Mouse (Mus musculus) forebrain, embryonic 13.5 days (tissue): ENCODE results near the gene Cmss1. TPM values are rescaled to one million over a fixed set of nuclear protein-coding genes. Genes with fewer than 3 reads are reported as not detected.

Experiments used
- ATAC-seq: fragments of 200-750 bp; cut with Nextera tagmentation; 2 replicates; pipeline ENCODE4 v1.8.0; 2017
- H3K27ac ChIP-seq: fragments of 300-500 bp; sonication (generic); 2 replicates; pipeline ENCODE4 v1.5.1; 2015; ENCODE audit warnings: inconsistent platforms, mild to moderate bottlenecking, moderate library complexity
- H3K27me3 ChIP-seq: fragments of 300-500 bp; sonication (generic); 2 replicates; pipeline ENCODE4 v1.6.1; 2015; ENCODE audit warnings: mild to moderate bottlenecking, inconsistent platforms
- H3K36me3 ChIP-seq: fragments of 300-500 bp; sonication (generic); 2 replicates; pipeline ENCODE4 v1.6.1; 2015; ENCODE audit warnings: mild to moderate bottlenecking, inconsistent platforms; ENCODE audit not compliant: poor library complexity, severe bottlenecking
- H3K4me1 ChIP-seq: fragments of 300-500 bp; sonication (generic); 2 replicates; pipeline ENCODE4 v1.6.1; 2015; ENCODE audit warnings: inconsistent platforms
- H3K4me2 ChIP-seq: fragments of 300-500 bp; sonication (generic); 2 replicates; pipeline ENCODE4 v1.6.1; 2015; ENCODE audit warnings: inconsistent platforms, mild to moderate bottlenecking, moderate library complexity
- H3K4me3 ChIP-seq: fragments of 300-500 bp; sonication (generic); 2 replicates; pipeline ENCODE4 v1.5.1; 2015; ENCODE audit warnings: mild to moderate bottlenecking, inconsistent platforms
- H3K9ac ChIP-seq: fragments of 300-500 bp; sonication (generic); 2 replicates; pipeline ENCODE4 v1.6.1; 2015; ENCODE audit warnings: mild to moderate bottlenecking, inconsistent platforms
- H3K9me3 ChIP-seq: fragments of 300-500 bp; sonication (generic); replicated peaks from 2 replicates; pipeline ENCODE4 v1.6.1; 2016; ENCODE audit warnings: inconsistent platforms
- WGBS: fragments of 180-500 bp; shearing (Covaris S2); methylation state at CpG from one replicate; pipeline ENCODE4 v1.1.7; 2015; 5-methylcytosine and 5-hydroxymethylcytosine counted together
- polyA plus RNA-seq: library from polyadenylated mRNA; unstranded; fragments of >200 nt; fragmentation: Nextera tagmentation; extraction: Ambion mirVana; gene quantifications from 2 replicates; pipeline ENCODE4 v1.2.1, GENCODE M21; 2015

The Cmss1 gene
- polyA plus RNA-seq, 1 experiment from 2014 or later = 45.2 TPM

DNA sequence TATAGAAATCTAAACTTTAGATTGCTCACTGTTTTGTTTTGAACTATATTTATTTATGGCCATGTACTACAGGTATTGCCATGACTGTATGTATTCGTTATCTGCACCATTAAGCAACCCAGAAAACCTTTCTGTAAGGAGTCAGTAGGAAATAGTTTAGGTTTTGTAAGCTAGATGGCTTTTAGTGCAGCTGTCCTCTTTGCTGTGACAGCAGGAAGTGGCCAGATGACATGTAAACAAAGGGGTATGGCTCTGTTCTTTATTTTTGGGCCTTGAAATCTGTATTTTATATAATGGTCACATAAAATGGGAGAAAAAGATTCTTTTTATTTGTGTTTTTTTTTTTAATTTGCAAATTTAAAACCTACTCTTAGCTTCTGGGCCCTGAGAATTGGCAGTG lies 71.9 kb downstream of the Cmss1 start:
- WGBS = 81% methylated on average over 1 of the region's 1 CpGs
- H3K27me3 ChIP-seq = no peaks in the 10 kb centered on the region
- ATAC-seq = no peak
- H3K27ac ChIP-seq = no peak overlapping the region
- H3K4me3 ChIP-seq = no peak overlapping the region
- H3K36me3 ChIP-seq = no peaks in the 10 kb centered on the region
- H3K4me2 ChIP-seq = no peak overlapping the region
- H3K4me1 ChIP-seq = 0 out of 2 replicates have a peak, but pooled peaks cover 6% of the 10 kb centered on the region
- no peak overlapping the region for H3K9ac ChIP-seq
- no peaks in the 10 kb centered on the region for H3K9me3 ChIP-seq

GRCm38 (mm10) chr16:57534365-57534764 lies 72.3 kb downstream of the Cmss1 start:
- 0 out of 2 replicates have a peak, but pooled peaks cover 6% of the 10 kb centered on the region for H3K4me1 ChIP-seq

DNA sequence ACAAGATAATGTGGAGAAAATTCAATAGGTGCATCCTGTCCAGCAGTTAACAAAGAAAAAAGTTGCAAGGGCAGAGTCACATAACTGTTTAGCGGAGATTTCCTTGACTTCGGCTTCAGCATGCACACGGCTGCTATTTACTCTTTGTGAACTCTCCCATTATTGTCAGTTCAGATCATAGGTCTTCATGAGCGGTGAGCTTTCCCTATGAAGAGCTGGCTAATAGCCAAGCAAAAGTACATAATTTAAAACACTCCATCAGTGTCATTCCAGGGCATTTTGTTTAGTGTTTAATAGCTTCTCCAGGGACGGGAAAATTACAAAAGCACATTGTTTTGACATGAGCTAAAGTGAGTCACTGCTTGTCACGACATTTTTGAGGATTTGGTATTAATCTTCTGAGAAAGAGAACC lies 74.6 kb downstream of the Cmss1 start:
- Histone ChIP-seq H3K4me2 (no peak overlapping the region), H3K36me3 (no peaks in the 10 kb centered on the region), H3K9ac (no peak overlapping the region), H3K4me1 (0 out of 2 replicates have a peak, but pooled peaks cover 6% of the 10 kb centered on the region), H3K27ac (no peak overlapping the region), H3K27me3 (no peaks in the 10 kb centered on the region), H3K9me3 (no peaks in the 10 kb centered on the region), H3K4me3 (no peak overlapping the region)
- ATAC-seq = 0 out of 2 replicates have a peak, but pooled peaks have one; percentile 10
- WGBS = 28% methylated on average over 6 of the region's 6 CpGs

More at GRCm38 (mm10) chr16:57534365-57534764, 72.3 kb downstream of the Cmss1 start:
- H3K4me2 ChIP-seq = no peak overlapping the region
- H3K9me3 ChIP-seq = no peaks in the 10 kb centered on the region
- ATAC-seq = no peak
- H3K4me3 ChIP-seq = no peak overlapping the region
- H3K36me3 ChIP-seq = no peaks in the 10 kb centered on the region
- no peak overlapping the region for H3K27ac ChIP-seq
- 90% methylated on average over 1 of the region's 1 CpGs for WGBS
- H3K9ac ChIP-seq = no peak overlapping the region
- no peaks in the 10 kb centered on the region for H3K27me3 ChIP-seq

DNA sequence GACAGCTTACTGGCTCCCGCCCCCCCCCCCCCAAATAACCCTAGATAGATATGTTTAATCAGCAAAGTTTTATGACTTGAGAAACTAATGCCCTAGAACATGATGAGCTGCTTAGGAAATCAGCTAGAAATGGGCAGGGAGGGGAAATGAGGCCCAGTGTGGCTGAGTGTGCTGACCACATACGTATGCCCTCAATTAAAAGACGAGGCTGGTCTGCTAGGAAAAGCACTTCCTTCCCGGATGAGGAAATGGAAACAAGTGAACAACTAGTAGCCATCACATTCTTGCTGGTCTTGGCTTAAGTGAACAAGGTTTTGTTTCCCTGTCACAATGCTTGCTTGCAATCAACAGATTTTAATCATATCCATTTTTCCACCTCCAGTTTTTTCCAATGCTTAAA lies 76.1 kb downstream of the Cmss1 start:
- 85% methylated on average over 4 of the region's 4 CpGs for WGBS
- Histone ChIP-seq H3K4me2 (no peak overlapping the region), H3K9ac (no peak overlapping the region), H3K27me3 (no peaks in the 10 kb centered on the region), H3K27ac (no peak overlapping the region), H3K9me3 (no peaks in the 10 kb centered on the region), H3K36me3 (no peaks in the 10 kb centered on the region), H3K4me1 (0 out of 2 replicates have a peak, but pooled peaks cover 6% of the 10 kb centered on the region), H3K4me3 (no peak overlapping the region)
- no peak for ATAC-seq

DNA sequence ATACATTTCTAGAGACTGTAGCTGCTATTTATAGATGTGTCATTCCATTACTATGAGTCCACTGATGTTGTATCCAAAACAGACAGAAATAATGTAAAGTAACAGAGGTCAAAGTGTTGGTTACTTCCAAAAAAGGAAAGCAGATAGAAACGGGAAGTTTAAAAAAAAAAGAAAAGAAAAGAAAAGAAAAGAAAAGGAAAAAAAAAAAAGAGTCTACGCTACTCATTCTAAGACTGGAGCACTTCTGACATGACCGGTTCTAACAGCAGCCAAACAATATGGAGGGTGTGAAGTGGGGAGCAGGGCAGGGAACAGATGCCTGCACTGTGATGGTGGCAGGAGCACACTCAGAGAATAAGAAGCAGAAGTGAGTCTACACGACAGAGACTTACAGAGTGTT lies 78.2 kb downstream of the Cmss1 start:
- H3K27me3 ChIP-seq = no peaks in the 10 kb centered on the region
- peak; percentile 48; the same call in 1 of the 2 replicates for ATAC-seq
- H3K36me3 ChIP-seq = no peaks in the 10 kb centered on the region
- no peak overlapping the region for H3K4me2 ChIP-seq
- H3K9me3 ChIP-seq = no peaks in the 10 kb centered on the region
- 67% methylated on average over 4 of the region's 4 CpGs for WGBS
- H3K9ac ChIP-seq = no peak overlapping the region
- H3K27ac ChIP-seq = no peak overlapping the region
- no peak overlapping the region for H3K4me3 ChIP-seq
- H3K4me1 ChIP-seq = 0 out of 2 replicates have a peak, but pooled peaks cover 6% of the 10 kb centered on the region

GRCm38 (mm10) chr16:57526893-57527292 lies 79.8 kb downstream of the Cmss1 start:
- H3K27ac ChIP-seq = no peak overlapping the region
- H3K4me2 ChIP-seq = no peak overlapping the region
- no peaks in the 10 kb centered on the region for H3K27me3 ChIP-seq
- no peaks in the 10 kb centered on the region for H3K36me3 ChIP-seq
- no peak overlapping the region for H3K9ac ChIP-seq
- ATAC-seq = no peak
- H3K9me3 ChIP-seq = no peaks in the 10 kb centered on the region
- no peak overlapping the region for H3K4me3 ChIP-seq
- 95% methylated on average over 7 of the region's 7 CpGs for WGBS
- H3K4me1 ChIP-seq = 0 out of 2 replicates have a peak, but pooled peaks cover under 1% of the 10 kb centered on the region

DNA sequence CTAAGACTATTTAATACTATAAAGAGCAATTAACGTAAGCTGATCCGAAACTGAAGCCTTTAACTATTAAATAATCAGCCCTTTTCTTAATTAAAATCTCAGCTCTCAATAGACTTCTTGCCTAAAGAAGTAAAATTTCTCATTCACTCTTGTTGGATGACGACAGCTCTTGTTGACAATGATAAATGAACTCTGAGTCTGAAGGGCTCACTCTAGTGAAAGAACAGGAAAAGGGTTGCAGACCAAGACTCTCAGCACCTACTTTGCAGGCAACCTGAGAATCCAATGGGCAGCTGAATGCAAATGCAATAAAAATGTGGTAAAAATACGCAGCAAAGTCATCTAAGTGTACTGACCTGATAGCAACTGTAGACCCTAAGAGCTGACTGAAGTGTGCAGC lies 81.2 kb downstream of the Cmss1 start:
- H3K9ac ChIP-seq = no peak overlapping the region
- no peaks in the 10 kb centered on the region for H3K27me3 ChIP-seq
- no peaks in the 10 kb centered on the region for H3K4me1 ChIP-seq
- no peaks in the 10 kb centered on the region for H3K9me3 ChIP-seq
- H3K36me3 ChIP-seq = no peaks in the 10 kb centered on the region
- no peak overlapping the region for H3K27ac ChIP-seq
- no peak overlapping the region for H3K4me2 ChIP-seq
- no peak for ATAC-seq
- H3K4me3 ChIP-seq = no peak overlapping the region
- 67% methylated on average over 4 of the region's 4 CpGs for WGBS

GRCm38 (mm10) chr16:57525046-57525445 lies 81.6 kb downstream of the Cmss1 start:
- Histone ChIP-seq H3K4me2 (no peak overlapping the region), H3K4me3 (no peak overlapping the region), H3K27me3 (no peaks in the 10 kb centered on the region), H3K36me3 (no peaks in the 10 kb centered on the region), H3K9ac (no peak overlapping the region), H3K27ac (no peak overlapping the region), H3K4me1 (no peaks in the 10 kb centered on the region), H3K9me3 (no peaks in the 10 kb centered on the region)
- whole genome bisulfite sequencing = 87% methylated on average over 5 of the region's 5 CpGs
- ATAC-seq = no peak

DNA sequence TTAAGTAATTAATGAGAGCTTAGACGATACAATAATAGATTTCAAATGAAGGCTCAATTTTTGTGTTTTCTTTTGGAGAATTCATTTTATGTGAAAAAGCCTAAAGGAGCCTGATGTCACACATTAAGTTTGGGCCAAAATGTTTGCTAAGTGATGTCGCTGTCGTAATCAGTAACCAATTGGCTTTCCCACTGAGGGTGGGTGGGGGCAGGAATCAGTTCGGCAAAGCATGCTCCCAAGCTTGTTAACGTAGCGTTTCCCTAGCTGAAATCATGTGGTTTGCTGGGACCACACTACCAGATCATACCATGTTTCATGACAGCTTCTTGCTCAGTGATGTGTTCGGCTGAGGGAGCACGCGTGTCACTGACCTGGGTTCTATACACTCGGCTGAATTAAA lies 91.0 kb downstream of the Cmss1 start:
- Histone ChIP-seq H3K27ac (no peak overlapping the region), H3K4me1 (no peaks in the 10 kb centered on the region), H3K4me3 (no peak overlapping the region), H3K27me3 (no peaks in the 10 kb centered on the region), H3K9ac (no peak overlapping the region), H3K9me3 (no peaks in the 10 kb centered on the region), H3K4me2 (no peak overlapping the region), H3K36me3 (no peaks in the 10 kb centered on the region)
- WGBS = 87% methylated on average over 10 of the region's 10 CpGs
- ATAC-seq = no peak

- Histone ChIP-seq H3K4me3 (no peak overlapping the region), H3K4me1 (no peaks in the 10 kb centered on the region), H3K27me3 (no peaks in the 10 kb centered on the region), H3K9me3 (no peaks in the 10 kb centered on the region), H3K9ac (no peak overlapping the region), H3K27ac (no peak overlapping the region), H3K4me2 (no peak overlapping the region), H3K36me3 (no peaks in the 10 kb centered on the region)
- WGBS = 67% methylated on average over 4 of the region's 4 CpGs
- ATAC-seq = no peak
These were observed 92.3 kb downstream of the Cmss1 start for GRCm38 (mm10) chr16:57514371-57514770.

- Histone ChIP-seq H3K27me3 (no peaks in the 10 kb centered on the region), H3K4me3 (no peak overlapping the region), H3K4me2 (no peak overlapping the region), H3K9ac (no peak overlapping the region), H3K36me3 (no peaks in the 10 kb centered on the region), H3K9me3 (no peaks in the 10 kb centered on the region), H3K4me1 (no peaks in the 10 kb centered on the region), H3K27ac (no peak overlapping the region)
- WGBS = 84% methylated on average over 7 of the region's 7 CpGs
- no peak for ATAC-seq
These were observed 93.1 kb downstream of the Cmss1 start for GRCm38 (mm10) chr16:57513562-57513961.

DNA sequence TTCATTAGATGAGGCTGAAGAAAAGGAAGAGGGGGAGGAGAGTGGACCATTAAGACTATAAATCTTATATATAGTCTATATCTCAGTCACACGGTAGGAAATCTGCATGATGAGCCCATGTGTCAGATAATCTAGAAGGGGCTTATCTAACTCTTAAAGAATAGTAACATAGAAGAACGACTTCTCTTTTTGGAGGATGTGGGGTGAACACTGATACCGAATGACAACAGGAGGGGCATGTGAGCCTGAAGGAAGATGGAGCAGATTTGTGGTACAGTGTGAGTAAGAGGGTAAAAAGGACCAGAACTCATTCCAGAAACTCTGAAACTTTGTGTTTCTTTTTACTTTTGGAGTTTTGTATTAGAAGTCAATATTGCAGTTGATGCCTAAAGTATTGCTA lies 97.6 kb downstream of the Cmss1 start:
- no peak overlapping the region for H3K4me3 ChIP-seq
- 96% methylated on average over 3 of the region's 3 CpGs for WGBS
- ATAC-seq = no peak
- no peaks in the 10 kb centered on the region for H3K27me3 ChIP-seq
- no peaks in the 10 kb centered on the region for H3K4me1 ChIP-seq
- H3K9me3 ChIP-seq = no peaks in the 10 kb centered on the region
- H3K27ac ChIP-seq = no peak overlapping the region
- H3K36me3 ChIP-seq = no peaks in the 10 kb centered on the region
- no peak overlapping the region for H3K4me2 ChIP-seq
- H3K9ac ChIP-seq = no peak overlapping the region

GRCm38 (mm10) chr16:57508351-57508750 lies 98.3 kb downstream of the Cmss1 start:
- Histone ChIP-seq H3K27ac (no peak overlapping the region), H3K36me3 (no peaks in the 10 kb centered on the region), H3K27me3 (no peaks in the 10 kb centered on the region), H3K9me3 (no peaks in the 10 kb centered on the region), H3K4me2 (no peak overlapping the region), H3K4me3 (no peak overlapping the region), H3K9ac (no peak overlapping the region), H3K4me1 (no peaks in the 10 kb centered on the region)
- no peak for ATAC-seq
- WGBS = 88% methylated on average over 1 of the region's 1 CpGs
